Mouse (Mus musculus) neural tube, embryonic 14.5 days (tissue): ENCODE results near the gene Tcea2. TPM values are rescaled to one million over a fixed set of nuclear protein-coding genes. Genes with fewer than 3 reads are reported as not detected.

ENCODE experiments used
- polyA plus RNA-seq: library from polyadenylated mRNA; unstranded; fragments of >200 nt; fragmentation: Nextera tagmentation; extraction: Ambion mirVana; gene quantifications from 2 replicates; pipeline ENCODE4 v1.2.1, GENCODE M21; 2014

Gene Tcea2
- polyA plus RNA-seq, 1 experiment from 2014 or later = 54.8 TPM

Other genes with a start within 250 kb of the Tcea2 start
- gene Zbtb46, start 220.9 kb upstream of the Tcea2 start, polyA plus RNA-seq = 18.2 and 22.8 TPM in 2 replicates
- not detected in 2 replicates for gene Abhd16b, start 187.1 kb upstream of the Tcea2 start, polyA plus RNA-seq
- 116 and 120 TPM in 2 replicates for gene Tpd52l2, start 183.2 kb upstream of the Tcea2 start, polyA plus RNA-seq
- 245 and 250 TPM in 2 replicates for gene Dnajc5, start 159.8 kb upstream of the Tcea2 start, polyA plus RNA-seq
- 61.3 and 66.6 TPM in 2 replicates for gene Uckl1, start 95.4 kb upstream of the Tcea2 start, polyA plus RNA-seq
- 50.3 and 65.6 TPM in 2 replicates for gene Prpf6, start 88.4 kb upstream of the Tcea2 start, polyA plus RNA-seq
- gene Zfp512b, start 87.5 kb upstream of the Tcea2 start, polyA plus RNA-seq = 85.1 and 87.5 TPM in 2 replicates
- gene Samd10, start 81.1 kb upstream of the Tcea2 start, polyA plus RNA-seq = 189 and 220 TPM in 2 replicates
- not detected in 2 replicates for gene Gm29797, start 23.3 kb upstream of the Tcea2 start, polyA plus RNA-seq
- gene Sox18, start 8.7 kb upstream of the Tcea2 start, polyA plus RNA-seq = 12.7 and 17.0 TPM in 2 replicates
- gene Rgs19, start 13.7 kb downstream of the Tcea2 start, polyA plus RNA-seq = 53.6 and 66.3 TPM in 2 replicates
- gene Lkaaear1, start 18.1 kb downstream of the Tcea2 start, polyA plus RNA-seq = not detected in 2 replicates
- 98.4 and 105 TPM in 2 replicates for gene Oprl1, start 34.7 kb downstream of the Tcea2 start, polyA plus RNA-seq
- 26.9 and 28.7 TPM in 2 replicates for gene Myt1, start 83.0 kb downstream of the Tcea2 start, polyA plus RNA-seq
- gene Pcmtd2, start 157.5 kb downstream of the Tcea2 start, polyA plus RNA-seq = 30.6 and 38.7 TPM in 2 replicates
- 80.2 and 86.0 TPM in 2 replicates for gene Polr3k, start 184.0 kb downstream of the Tcea2 start, polyA plus RNA-seq